Mouse (Mus musculus) heart, embryonic 16.5 days (tissue): Measurements from ENCODE around the gene Hnrnpdl. TPM values are rescaled to one million over a fixed set of nuclear protein-coding genes. Genes with fewer than 3 reads are reported as not detected.

Experiments used
- ATAC-seq: fragments of 200-750 bp; cut with Nextera tagmentation; replicated peaks from 2 replicates; pipeline ENCODE4 v1.8.0; 2017; ENCODE audit warnings: moderate number of reproducible peaks; ENCODE audit not compliant: insufficient read depth, low FRiP score; ENCODE audit errors: extremely low read depth
- H3K27ac ChIP-seq: fragments of 300-500 bp; sonication (generic); 2 replicates; pipeline ENCODE4 v1.5.1; 2014; ENCODE audit warnings: mild to moderate bottlenecking, low read length, control low read depth, moderate library complexity
- H3K27me3 ChIP-seq: fragments of 300-500 bp; sonication (generic); 2 replicates; pipeline ENCODE4 v1.6.1; 2014; ENCODE audit warnings: low read length, mixed read lengths; ENCODE audit not compliant: control insufficient read depth, insufficient read depth
- H3K36me3 ChIP-seq: fragments of 300-500 bp; sonication (generic); 2 replicates; pipeline ENCODE4 v1.6.1; 2014; ENCODE audit not compliant: control insufficient read depth, insufficient read depth
- H3K4me1 ChIP-seq: fragments of 300-500 bp; sonication (generic); 2 replicates; pipeline ENCODE4 v1.6.1; 2014; ENCODE audit warnings: low read length, mixed read lengths; ENCODE audit not compliant: control insufficient read depth, insufficient read depth
- H3K4me2 ChIP-seq: fragments of 300-500 bp; sonication (generic); 2 replicates; pipeline ENCODE4 v1.6.1; 2014; ENCODE audit warnings: low read depth, mild to moderate bottlenecking, control low read depth, low read length
- H3K4me3 ChIP-seq: fragments of 300-500 bp; sonication (generic); 2 replicates; pipeline ENCODE4 v1.5.1; 2014; ENCODE audit warnings: mild to moderate bottlenecking, control low read depth, low read length
- H3K9ac ChIP-seq: fragments of 300-500 bp; sonication (generic); 2 replicates; pipeline ENCODE4 v1.6.1; 2014; ENCODE audit warnings: low read length, control low read depth
- H3K9me3 ChIP-seq: fragments of 300-500 bp; sonication (generic); replicated peaks from 2 replicates; pipeline ENCODE4 v1.6.1; 2016; ENCODE audit warnings: low read length; ENCODE audit not compliant: control insufficient read depth
- WGBS: fragments of 180-500 bp; shearing (Covaris S2); extraction: QIAGEN DNeasy Blood & Tissue Kit; methylation state at CpG from one replicate; pipeline ENCODE4 v1.1.7; 2014; 5-methylcytosine and 5-hydroxymethylcytosine counted together
- polyA plus RNA-seq: library from polyadenylated mRNA; unstranded; fragments of >200 nt; fragmentation: Nextera tagmentation; extraction: Ambion mirVana; gene quantifications from 2 replicates; pipeline ENCODE4 v1.2.1, GENCODE M21; 2015

The Hnrnpdl gene
- 80.8 and 86.0 TPM in 2 replicates for polyA plus RNA-seq

DNA sequence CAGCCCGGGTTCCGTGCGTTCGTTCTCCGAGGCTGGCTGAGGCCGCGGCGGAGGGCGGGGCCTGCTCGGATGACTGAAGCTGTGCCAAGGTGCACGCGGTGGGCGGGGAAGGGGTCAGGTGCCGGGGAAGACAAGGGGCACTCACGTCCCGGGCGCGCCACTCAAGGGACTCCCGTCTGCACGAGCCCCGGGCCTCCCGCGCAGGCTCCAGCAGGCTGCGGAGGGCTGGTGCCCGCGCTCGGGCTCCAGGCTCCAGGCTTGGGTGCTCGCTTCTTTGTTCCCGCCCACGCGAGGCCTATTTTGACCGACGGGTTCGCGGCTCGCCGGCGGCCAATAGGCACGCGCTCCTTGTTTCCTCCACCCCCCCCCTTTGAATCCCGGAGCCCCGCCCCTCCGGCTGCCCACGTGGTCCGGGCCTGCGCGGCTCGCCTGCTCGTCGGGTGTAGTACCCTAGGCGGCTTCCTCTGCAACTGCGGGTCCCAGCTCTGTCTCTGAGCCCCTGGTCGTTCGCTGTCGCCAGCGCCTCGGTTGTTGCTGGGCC lies at the start of gene Hnrnpdl, which contains the start of gene Enoph1:
TSS of gene Hnrnpdl (minus strand) at position 63 of the 541 bp plus-strand sequence.
TSS of gene Enoph1 (plus strand) at position 384 of the 541 bp plus-strand sequence.
- H3K36me3 ChIP-seq = peaks cover 7% of the 10 kb centered on the region
- peak within 1 kb of the TSS; percentile 81 for H3K4me3 ChIP-seq
- no peaks in the 10 kb centered on the region for H3K27me3 ChIP-seq
- under 1% methylated on average over 57 of the region's 57 CpGs for WGBS
- peaks cover 28% of the 10 kb centered on the region for H3K4me1 ChIP-seq
- ATAC-seq = peak; percentile 83
- H3K4me2 ChIP-seq = peak within 1 kb of the TSS; percentile 96
- peak within 1 kb of the TSS; percentile 98 for H3K27ac ChIP-seq
- H3K9me3 ChIP-seq = no peaks in the 10 kb centered on the region
- peak within 1 kb of the TSS; percentile 99 for H3K9ac ChIP-seq

DNA sequence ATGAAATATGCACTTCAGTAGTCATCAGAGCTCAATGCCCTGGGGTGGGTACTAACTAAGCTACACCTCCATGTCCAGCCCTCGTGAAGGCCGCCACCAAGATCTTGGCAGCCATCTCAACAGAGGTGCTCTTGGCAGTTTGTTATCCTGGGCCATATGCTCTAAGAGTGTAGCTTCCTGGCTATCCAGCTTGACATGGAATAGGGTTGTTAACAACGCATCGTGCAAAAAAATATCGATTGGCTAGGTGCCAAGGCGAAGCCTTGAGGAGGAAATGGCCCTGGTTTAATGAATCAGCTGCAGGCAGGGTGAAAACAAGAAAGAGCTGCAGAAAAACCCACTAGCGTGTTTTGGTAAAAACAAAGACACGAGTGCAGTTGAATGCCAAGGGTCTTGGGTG lies 45.6 kb upstream of the Hnrnpdl start:
- Histone ChIP-seq H3K4me1 (no peaks in the 10 kb centered on the region), H3K4me3 (no peak overlapping the region), H3K4me2 (no peak overlapping the region), H3K27ac (no peak overlapping the region), H3K27me3 (no peaks in the 10 kb centered on the region), H3K9me3 (no peaks in the 10 kb centered on the region), H3K9ac (no peak overlapping the region), H3K36me3 (no peaks in the 10 kb centered on the region)
- no peak for ATAC-seq
- 56% methylated on average over 8 of the region's 8 CpGs for WGBS

DNA sequence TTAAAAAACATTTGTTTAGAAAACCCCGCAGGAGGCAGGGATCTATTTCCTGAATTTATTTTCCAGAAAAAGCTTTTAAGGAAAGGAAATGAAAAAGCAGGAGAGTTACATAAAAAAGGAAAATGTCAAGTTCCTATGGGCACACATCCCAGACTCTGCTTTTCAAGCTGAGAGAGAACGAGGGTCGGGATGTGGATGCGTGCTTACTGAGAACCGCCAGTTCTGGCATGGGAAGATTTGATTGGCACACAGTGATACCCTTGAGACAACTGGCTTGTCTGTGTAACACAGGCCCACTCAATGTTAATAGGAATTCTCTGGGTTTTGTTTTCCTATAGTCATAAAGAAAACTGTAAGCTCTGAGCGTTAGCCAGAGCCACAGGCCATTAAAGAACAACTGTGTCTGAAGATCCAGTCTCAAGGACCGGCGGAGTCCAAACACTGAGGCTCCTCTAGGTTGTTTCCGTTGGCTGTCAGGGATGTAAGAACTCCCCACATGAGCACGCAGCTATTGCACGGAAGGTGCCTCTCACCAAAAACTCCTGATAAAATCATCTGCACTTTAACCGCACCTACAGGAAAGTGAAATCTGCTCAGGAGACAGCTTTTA lies 44.6 kb upstream of the Hnrnpdl start:
- Histone ChIP-seq H3K4me1 (peaks cover 2% of the 10 kb centered on the region; the same call in 1 of the 2 replicates), H3K4me3 (no peak overlapping the region), H3K36me3 (no peaks in the 10 kb centered on the region), H3K9me3 (no peaks in the 10 kb centered on the region), H3K27me3 (no peaks in the 10 kb centered on the region), H3K4me2 (no peak overlapping the region), H3K27ac (0 out of 2 replicates have a peak overlapping the region, but pooled peaks have one; percentile 10), H3K9ac (no peak overlapping the region)
- no peak for ATAC-seq
- 64% methylated on average over 12 of the region's 12 CpGs for WGBS

DNA sequence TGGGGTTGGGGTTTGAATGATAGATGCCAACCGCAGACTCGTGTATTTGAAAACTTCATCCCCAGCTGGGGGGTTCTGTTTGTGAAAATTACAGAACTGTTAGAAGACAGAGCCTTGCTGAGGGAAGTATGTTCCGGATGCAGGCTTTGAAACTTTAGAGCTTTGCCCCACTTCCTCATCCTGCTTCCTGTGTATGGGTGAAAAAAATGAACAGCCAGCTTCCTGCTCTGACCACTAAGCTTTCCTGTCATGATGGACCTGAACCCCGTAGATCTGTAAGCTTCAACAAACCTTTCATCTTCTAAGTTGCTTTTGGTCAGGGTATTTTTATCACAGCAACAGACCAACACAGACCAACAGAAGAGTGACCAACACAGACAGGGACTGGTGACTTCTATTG lies 42.5 kb upstream of the Hnrnpdl start:
- no peaks in the 10 kb centered on the region for H3K36me3 ChIP-seq
- H3K4me3 ChIP-seq = no peak overlapping the region
- no peaks in the 10 kb centered on the region for H3K9me3 ChIP-seq
- no peak overlapping the region for H3K9ac ChIP-seq
- 76% methylated on average over 4 of the region's 4 CpGs for WGBS
- H3K4me1 ChIP-seq = peaks cover 5% of the 10 kb centered on the region
- no peak overlapping the region for H3K27ac ChIP-seq
- no peak overlapping the region for H3K4me2 ChIP-seq
- no peaks in the 10 kb centered on the region for H3K27me3 ChIP-seq
- ATAC-seq = no peak

DNA sequence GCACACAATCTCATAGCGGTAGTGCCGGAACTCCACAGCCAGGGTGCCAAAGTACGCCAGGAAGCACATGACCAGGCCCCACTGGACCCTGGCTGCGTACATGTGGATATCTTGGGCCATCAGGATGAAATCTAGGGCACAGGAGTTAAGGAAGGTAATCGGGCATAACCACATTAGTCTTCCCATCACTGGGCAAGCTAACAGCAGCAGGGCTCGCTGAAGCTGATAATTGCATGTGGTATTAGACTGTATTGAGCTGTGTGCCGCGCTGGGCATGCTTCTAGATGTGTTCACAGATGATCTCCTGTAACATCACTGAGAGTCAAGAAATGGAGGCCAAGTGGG lies 40.4 kb upstream of the Hnrnpdl start:
- Histone ChIP-seq H3K4me2 (peak overlapping the region; percentile 78), H3K4me1 (peaks cover 5% of the 10 kb centered on the region), H3K9ac (no peak overlapping the region), H3K4me3 (peak overlapping the region; percentile 54; the same call in 1 of the 2 replicates), H3K36me3 (no peaks in the 10 kb centered on the region), H3K9me3 (no peaks in the 10 kb centered on the region), H3K27ac (no peak overlapping the region), H3K27me3 (no peaks in the 10 kb centered on the region)
- no peak for ATAC-seq
- 81% methylated on average over 8 of the region's 8 CpGs for WGBS

DNA sequence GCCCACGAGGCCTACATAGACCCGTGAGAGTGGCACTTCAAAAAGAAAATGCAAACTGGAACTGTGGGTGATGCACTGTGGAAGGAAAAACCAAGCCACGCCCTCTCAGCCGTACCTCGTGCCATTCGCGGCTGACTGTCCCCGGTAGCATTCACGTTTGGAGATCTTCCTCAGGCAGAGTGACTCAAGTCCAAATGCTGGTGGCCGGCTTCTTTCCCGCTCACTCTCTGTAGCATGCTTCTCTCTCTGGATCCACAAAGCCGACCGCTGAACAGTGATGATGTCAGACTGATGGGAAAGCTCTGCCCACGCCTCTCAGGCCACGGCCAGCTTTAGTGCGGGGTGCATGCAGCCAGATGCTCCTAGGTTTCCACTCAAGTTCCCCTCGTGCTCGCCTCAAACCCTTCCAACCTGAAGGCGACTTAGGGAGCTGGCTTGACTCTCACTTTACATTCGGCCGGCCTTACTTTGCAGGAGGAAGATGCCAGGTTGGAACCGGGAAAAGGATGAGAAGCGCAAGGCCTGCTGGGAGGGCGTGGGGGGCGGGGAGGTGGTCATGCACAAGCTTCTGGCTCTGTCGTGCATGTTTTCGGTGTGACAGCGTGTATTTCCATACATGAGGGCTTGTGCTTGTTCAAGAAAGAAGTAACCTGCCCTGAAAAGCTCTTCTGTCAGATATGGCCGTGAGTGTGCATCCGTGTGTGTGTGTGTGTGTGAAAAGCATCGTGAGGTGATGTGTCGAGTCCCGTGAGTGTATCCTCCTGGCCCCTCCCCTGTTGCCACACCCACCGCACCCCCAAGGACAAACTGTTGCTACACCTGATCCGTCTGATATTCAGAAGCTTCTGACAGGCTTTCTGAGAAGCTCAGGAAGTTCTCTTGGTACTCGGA lies 39.8 kb upstream of the Hnrnpdl start:
- no peaks in the 10 kb centered on the region for H3K9me3 ChIP-seq
- H3K9ac ChIP-seq = peak overlapping the region; percentile 64
- H3K27ac ChIP-seq = no peak overlapping the region
- H3K4me2 ChIP-seq = peak overlapping the region; percentile 78
- H3K27me3 ChIP-seq = no peaks in the 10 kb centered on the region
- 0 out of 2 replicates have a peak, but pooled peaks have one; percentile 30 for ATAC-seq
- WGBS = 22% methylated on average over 36 of the region's 36 CpGs
- H3K36me3 ChIP-seq = no peaks in the 10 kb centered on the region
- peaks cover 5% of the 10 kb centered on the region for H3K4me1 ChIP-seq
- peak overlapping the region; percentile 54 for H3K4me3 ChIP-seq

DNA sequence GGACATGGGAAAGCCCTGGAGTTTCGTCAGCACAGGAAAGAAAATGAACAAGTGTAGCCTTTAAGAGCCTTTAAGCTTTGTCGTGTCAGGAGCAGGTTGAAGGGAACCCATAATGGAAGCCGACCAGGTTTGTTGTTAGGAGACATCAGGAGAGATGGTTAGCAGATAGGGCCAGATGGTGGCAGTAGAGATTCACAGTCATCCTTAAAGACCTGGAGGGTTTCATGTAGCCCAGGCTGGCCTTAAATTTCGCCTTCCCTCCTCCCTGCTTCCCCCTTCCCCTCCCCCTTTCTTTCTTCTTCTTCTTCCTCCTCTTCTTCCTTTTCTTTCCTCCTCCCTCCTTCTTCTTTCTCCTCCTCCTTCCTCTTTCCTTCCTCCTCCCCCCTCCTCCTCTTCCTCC lies 35.1 kb upstream of the Hnrnpdl start:
- Histone ChIP-seq H3K9ac (no peak overlapping the region), H3K27ac (no peak overlapping the region), H3K4me3 (no peak overlapping the region), H3K4me1 (peaks cover 5% of the 10 kb centered on the region), H3K27me3 (no peaks in the 10 kb centered on the region), H3K9me3 (no peaks in the 10 kb centered on the region), H3K4me2 (no peak overlapping the region), H3K36me3 (no peaks in the 10 kb centered on the region)
- 52% methylated on average over 4 of the region's 4 CpGs for WGBS
- ATAC-seq = no peak

DNA sequence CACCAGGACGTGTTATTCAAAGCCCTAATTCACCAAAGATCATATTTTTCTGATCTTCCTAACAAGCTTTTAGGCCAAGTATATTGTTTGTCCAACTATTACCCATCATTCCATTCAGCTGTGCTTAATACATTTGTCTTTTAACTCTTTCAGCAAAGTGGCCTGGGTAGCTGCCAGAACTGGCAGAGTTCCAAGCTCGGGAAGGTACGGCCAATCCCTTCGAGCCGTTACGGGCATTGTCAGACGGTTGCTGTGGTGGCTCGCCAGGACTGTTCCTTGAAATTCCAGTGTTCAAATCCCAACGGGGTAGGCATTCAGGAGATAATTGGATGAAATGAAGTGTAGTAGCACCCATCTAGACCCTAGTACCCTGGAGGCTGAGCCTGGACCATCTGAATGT lies 33.1 kb upstream of the Hnrnpdl start:
- no peak overlapping the region for H3K4me3 ChIP-seq
- H3K9me3 ChIP-seq = no peaks in the 10 kb centered on the region
- H3K9ac ChIP-seq = no peak overlapping the region
- no peak for ATAC-seq
- H3K4me1 ChIP-seq = no peaks in the 10 kb centered on the region
- H3K27me3 ChIP-seq = no peaks in the 10 kb centered on the region
- peaks cover 4% of the 10 kb centered on the region for H3K36me3 ChIP-seq
- no peak overlapping the region for H3K27ac ChIP-seq
- H3K4me2 ChIP-seq = no peak overlapping the region
- 68% methylated on average over 9 of the region's 9 CpGs for WGBS

DNA sequence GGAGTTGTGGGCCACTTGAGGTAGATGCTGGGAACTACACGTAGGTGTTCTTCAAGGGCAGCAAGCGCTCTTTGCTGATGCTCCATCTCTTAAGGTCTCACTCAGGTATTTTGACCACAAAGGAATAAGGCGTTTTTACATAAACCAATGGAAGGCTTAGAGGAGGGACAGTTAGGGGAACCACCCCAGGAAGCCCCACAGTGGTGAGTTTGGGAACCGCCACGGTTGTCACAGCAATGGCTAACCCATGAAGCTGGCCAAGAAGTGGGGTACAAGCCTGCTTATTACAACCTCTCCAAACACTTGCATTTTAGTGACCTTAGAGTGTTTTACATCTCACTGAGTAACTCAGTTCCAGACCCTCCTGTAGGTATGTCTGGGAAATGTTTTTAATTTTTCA lies 32.1 kb upstream of the Hnrnpdl start:
- ATAC-seq = no peak
- Histone ChIP-seq H3K9me3 (no peaks in the 10 kb centered on the region), H3K4me2 (no peak overlapping the region), H3K4me1 (no peaks in the 10 kb centered on the region), H3K27ac (no peak overlapping the region), H3K36me3 (peaks cover 9% of the 10 kb centered on the region), H3K27me3 (no peaks in the 10 kb centered on the region), H3K9ac (no peak overlapping the region), H3K4me3 (no peak overlapping the region)
- 89% methylated on average over 5 of the region's 5 CpGs for WGBS
